Mouse (Mus musculus): ENCODE measurements at regions not wholly inside any gene's neighbourhood (a gene's known extent, or its start where the extent isn't known, plus 50 kb on each side); places are given as distances from the start of the nearest gene placed in this dataset.

DNA sequence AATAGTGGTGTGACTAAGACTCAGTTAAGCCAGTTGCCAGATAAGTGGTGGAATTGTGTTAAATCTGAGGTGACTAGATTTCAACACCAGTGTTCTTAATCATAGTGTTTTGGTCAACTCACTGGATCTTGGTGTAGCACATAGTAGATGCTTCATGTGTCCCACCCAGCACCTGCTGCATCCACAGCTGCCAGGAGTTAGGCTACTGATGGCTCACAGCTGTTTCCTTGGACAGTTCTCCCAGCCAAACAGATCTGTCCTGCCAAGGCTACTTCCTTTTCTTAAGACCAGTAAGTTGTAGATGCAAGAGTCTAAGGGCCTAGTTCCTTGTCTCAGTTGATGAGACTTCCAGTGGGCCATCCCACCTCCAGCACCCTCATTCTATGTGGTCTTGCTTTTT, 82.9 kb upstream of the Gm15217 start:
- DNase-seq (ENCODE audit: low read depth): no peak

DNA sequence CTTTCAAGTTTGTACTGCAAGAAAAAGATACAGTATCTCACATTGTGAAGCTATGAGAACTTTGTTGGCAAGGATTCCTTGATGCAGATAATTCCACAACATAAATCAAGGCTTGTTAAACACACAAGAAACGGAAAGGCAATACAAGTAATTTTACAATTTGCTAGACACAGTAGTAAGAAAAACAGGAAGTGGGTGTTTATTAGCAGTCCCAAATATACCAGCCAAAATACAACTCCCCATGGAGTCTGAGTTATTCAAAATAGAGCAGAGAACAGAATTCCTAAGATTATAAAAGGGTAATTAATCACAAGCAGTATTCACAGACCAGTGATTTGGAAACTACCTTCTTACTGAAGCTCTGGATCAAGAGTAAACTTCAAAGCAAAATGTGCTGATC, 78.7 kb upstream of the Gm15217 start:
- DNase-seq (ENCODE audit: low read depth): no peak

DNA sequence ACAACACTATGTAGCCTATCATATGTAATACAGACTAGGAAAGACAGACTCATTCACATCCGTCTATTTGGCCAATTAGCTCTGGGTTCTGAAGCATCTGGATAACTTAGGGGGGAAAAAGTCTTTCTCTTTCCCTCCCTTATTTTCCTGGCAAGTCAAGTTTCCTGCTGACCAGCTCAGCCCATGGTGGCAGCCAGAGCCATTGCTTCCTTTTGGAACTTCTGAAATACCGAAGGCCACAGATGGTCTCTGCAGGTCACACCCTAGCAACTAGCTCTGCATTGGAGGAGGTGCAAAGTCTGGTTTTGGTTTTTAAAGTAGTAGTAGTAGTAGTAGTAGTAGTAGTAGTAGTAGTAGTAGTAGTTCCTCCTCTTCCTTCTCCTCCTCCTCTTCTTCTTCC, 76.6 kb upstream of the Gm15217 start:
- no peak for DNase-seq (ENCODE audit: low read depth)

DNA sequence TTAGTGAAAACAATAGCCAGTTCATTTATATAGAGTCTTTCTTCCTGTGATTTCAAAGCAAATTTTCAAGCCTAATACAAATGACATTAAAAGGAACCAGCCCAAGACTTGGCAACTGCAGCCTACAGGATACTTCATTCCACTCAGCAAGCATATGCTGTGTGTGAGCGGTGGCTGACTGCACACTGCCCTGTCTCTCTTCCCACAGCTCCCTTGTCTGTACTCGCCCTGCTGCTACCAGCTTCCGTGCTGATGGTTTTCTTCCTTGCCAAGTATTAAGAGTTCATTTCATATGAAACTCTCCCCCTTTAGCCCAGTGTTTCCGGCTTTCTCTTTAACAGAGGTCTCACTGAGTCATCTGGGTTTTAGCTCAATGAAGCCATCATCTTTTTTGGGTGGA, 73.9 kb upstream of the Gm15217 start:
- no peak for DNase-seq (ENCODE audit: low read depth)

DNA sequence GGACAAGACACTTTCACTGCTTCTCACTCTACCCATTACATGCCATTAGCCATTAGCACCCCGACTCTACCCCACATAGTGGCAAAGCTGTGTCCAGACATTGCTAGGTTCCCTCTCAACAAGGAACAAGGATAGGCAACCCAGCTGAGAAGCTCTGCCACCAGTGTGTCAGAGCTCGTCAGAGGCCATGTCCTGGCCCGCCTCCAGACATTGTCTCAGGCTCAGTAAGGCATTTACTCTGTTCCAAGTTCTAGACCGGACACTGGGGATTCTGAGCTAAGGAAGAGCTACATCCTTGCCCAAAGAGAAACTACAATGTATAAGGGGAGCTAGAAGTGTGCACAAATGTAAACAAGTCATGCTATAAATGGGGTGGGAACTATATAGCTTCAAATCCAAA, 66.2 kb upstream of the Gm15217 start:
- DNase-seq (ENCODE audit: low read depth): no peak

DNA sequence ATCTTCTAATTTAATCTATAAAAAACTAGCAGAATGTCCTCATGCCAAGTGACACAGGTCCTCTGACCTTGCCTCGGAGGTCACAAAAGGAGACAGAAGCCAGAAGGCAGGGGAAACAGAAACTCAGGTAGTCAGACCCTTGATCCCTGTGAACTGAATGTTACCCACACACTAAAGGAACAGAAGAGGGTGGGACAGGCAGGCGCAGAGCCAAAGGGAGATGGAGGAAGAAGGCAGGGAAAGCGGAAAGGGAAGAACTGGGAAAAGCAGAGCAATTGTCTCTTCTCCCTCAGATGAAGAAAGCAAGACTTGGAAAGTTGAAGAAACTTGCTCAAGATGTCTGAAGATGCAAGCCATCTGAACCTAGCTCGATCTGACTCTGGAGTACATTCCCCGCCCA, 62.7 kb upstream of the Gm15217 start:
- DNase-seq (ENCODE audit: low read depth): no peak

DNA sequence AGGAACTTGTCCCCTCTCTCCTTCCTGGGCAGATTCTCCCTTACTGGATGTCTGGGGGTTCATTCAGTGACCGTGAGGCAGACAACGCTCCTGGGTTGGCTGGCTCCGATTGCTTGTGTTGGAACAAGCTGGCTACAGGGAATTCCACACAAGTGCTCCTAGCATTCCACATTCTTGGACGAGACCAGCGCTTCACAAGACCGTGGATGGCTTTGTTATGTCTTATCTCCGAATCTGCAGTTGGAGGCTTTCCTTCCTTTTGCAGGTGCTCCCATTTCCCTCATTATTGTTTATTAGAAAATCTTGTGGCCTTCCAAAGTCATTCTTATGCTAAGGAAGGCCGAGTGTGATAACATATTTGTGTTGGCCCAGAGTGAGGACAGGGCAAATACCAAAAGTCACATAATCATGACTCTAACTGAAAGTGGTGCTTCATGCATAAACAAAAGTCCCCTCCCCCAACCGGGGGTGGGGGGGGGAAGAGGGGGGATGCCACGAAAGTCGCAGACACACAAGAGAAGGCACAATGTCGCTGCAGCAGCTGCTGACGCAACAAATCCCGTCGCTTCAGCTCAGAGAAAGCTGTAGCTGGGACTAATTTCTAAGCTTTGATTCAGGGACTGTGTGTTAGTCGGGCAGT, 61.7 kb upstream of the Gm15217 start:
- no peak for DNase-seq (ENCODE audit: low read depth)

DNA sequence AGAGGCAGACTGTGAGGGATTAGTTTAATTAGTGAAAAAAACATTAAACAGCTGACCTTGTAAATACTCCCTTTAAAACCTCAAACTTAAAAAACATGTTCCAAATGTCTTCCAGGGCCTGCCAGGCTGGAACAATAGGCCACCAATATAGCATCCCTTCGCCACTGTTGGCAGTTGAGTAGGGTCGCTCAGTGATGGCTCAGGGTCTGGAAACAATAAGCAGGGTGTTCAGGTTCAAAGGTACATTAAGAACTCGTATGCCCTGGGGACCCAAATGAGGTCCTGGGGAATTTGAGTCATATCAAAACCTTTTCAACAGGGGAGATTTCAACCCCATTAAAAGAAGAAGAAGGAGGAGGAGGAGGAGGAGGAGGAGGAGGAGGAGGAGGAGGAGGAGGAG, 51.1 kb upstream of the Gm15217 start:
- no peak for DNase-seq (ENCODE audit: low read depth)
